Mouse (Mus musculus) hindbrain, embryonic 14.5 days (tissue): ENCODE results near the gene Plod2. TPM values are rescaled to one million over a fixed set of nuclear protein-coding genes. Genes with fewer than 3 reads are reported as not detected.

Experiments
- ATAC-seq: fragments of 200-750 bp; cut with Nextera tagmentation; 2 replicates; pipeline ENCODE4 v1.8.0; 2017; ENCODE audit warnings: moderate number of reproducible peaks, mild to moderate bottlenecking, moderate TSS enrichment, moderate library complexity; ENCODE audit not compliant: low FRiP score
- DNase-seq: peaks from one replicate; pipeline ENCODE4 v3.0.0-alpha.2; 2015; ENCODE audit warnings: low spot score
- H3K27ac ChIP-seq: fragments of 300-500 bp; sonication (generic); 2 replicates; pipeline ENCODE4 v1.5.1; 2014; ENCODE audit warnings: mild to moderate bottlenecking, moderate library complexity
- H3K27me3 ChIP-seq: fragments of 300-500 bp; sonication (generic); 2 replicates; pipeline ENCODE4 v1.6.1; 2014; ENCODE audit warnings: mild to moderate bottlenecking, low read length, mixed read lengths; ENCODE audit not compliant: control insufficient read depth, insufficient read depth
- H3K36me3 ChIP-seq: fragments of 300-500 bp; sonication (generic); replicated peaks from 2 replicates; pipeline ENCODE4 v1.6.1; 2014; ENCODE audit not compliant: control insufficient read depth, insufficient read depth
- H3K4me1 ChIP-seq: fragments of 300-500 bp; sonication (generic); replicated peaks from 2 replicates; pipeline ENCODE4 v1.6.1; 2014; ENCODE audit warnings: antibody characterized with exemption, low read length, mixed read lengths; ENCODE audit not compliant: control insufficient read depth, insufficient read depth
- H3K4me2 ChIP-seq: fragments of 300-500 bp; sonication (generic); replicated peaks from 2 replicates; pipeline ENCODE4 v1.6.1; 2014; ENCODE audit warnings: mild to moderate bottlenecking, moderate library complexity
- H3K4me3 ChIP-seq: fragments of 300-500 bp; sonication (generic); replicated peaks from 2 replicates; pipeline ENCODE4 v1.5.1; 2014; ENCODE audit warnings: mild to moderate bottlenecking, low read length
- H3K9ac ChIP-seq: fragments of 300-500 bp; sonication (generic); 2 replicates; pipeline ENCODE4 v1.6.1; 2014
- H3K9me3 ChIP-seq: fragments of 300-500 bp; sonication (generic); 2 replicates; pipeline ENCODE4 v1.6.1; 2016; ENCODE audit warnings: low read length; ENCODE audit not compliant: control insufficient read depth
- WGBS: fragments of 180-500 bp; shearing (Covaris S2); extraction: QIAGEN DNeasy Blood & Tissue Kit; methylation state at CpG from one replicate; pipeline ENCODE4 v1.1.7; 2014; 5-methylcytosine and 5-hydroxymethylcytosine counted together
- polyA plus RNA-seq: library from polyadenylated mRNA; unstranded; fragments of >200 nt; fragmentation: Nextera tagmentation; extraction: Ambion mirVana; gene quantifications from 2 replicates; pipeline ENCODE4 v1.2.1, GENCODE M21; 2014

The Plod2 gene
- polyA plus RNA-seq, 1 experiment from 2014 or later = 14.9 TPM

GRCm38 (mm10) chr9:92537735-92538134 lies 4.3 kb upstream of the Plod2 start:
- Histone ChIP-seq H3K4me2 (no peak overlapping the region), H3K27ac (no peak overlapping the region), H3K4me1 (peaks cover 3% of the 10 kb centered on the region; the same call in 1 of the 2 replicates), H3K4me3 (no peak overlapping the region), H3K36me3 (no peaks in the 10 kb centered on the region), H3K27me3 (no peaks in the 10 kb centered on the region), H3K9me3 (no peaks in the 10 kb centered on the region), H3K9ac (no peak overlapping the region)
- no peak for DNase-seq
- no peak for ATAC-seq
- whole genome bisulfite sequencing = 72% methylated on average over 6 of the region's 6 CpGs

GRCm38 (mm10) chr9:92538216-92538615 lies 3.8 kb upstream of the Plod2 start:
- H3K4me3 ChIP-seq = no peak overlapping the region
- 54% methylated on average over 6 of the region's 6 CpGs for WGBS
- no peak for DNase-seq

GRCm38 (mm10) chr9:92542591-92543416 lies 781 bp downstream of the Plod2 start:
- H3K9me3 ChIP-seq = no peaks in the 10 kb centered on the region
- peaks cover 6% of the 10 kb centered on the region; the same call in 1 of the 2 replicates for H3K4me1 ChIP-seq
- ATAC-seq = peak; percentile 71
- peak; percentile 61 for DNase-seq
- H3K27me3 ChIP-seq = no peaks in the 10 kb centered on the region
- H3K36me3 ChIP-seq = no peaks in the 10 kb centered on the region
- peak overlapping the region; percentile 77 for H3K9ac ChIP-seq
- H3K4me2 ChIP-seq = peak overlapping the region; percentile 66
- H3K27ac ChIP-seq = peak overlapping the region; percentile 73
- H3K4me3 ChIP-seq = peak overlapping the region; percentile 69
- WGBS = 2% methylated on average over 31 of the region's 31 CpGs

More at GRCm38 (mm10) chr9:92538216-92538615, 3.8 kb upstream of the Plod2 start:
- no peaks in the 10 kb centered on the region for H3K36me3 ChIP-seq
- H3K4me2 ChIP-seq = no peak overlapping the region
- H3K4me1 ChIP-seq = peaks cover 6% of the 10 kb centered on the region; the same call in 1 of the 2 replicates
- H3K9me3 ChIP-seq = no peaks in the 10 kb centered on the region
- no peaks in the 10 kb centered on the region for H3K27me3 ChIP-seq
- no peak overlapping the region for H3K27ac ChIP-seq
- H3K9ac ChIP-seq = no peak overlapping the region
- ATAC-seq = no peak

GRCm38 (mm10) chr9:92544146-92544545 lies 2.1 kb downstream of the Plod2 start:
- WGBS = 65% methylated on average over 1 of the region's 1 CpGs
- ATAC-seq = no peak
- peak overlapping the region; percentile 66 for H3K4me2 ChIP-seq
- H3K4me3 ChIP-seq = no peak overlapping the region
- no peak overlapping the region for H3K9ac ChIP-seq
- H3K27me3 ChIP-seq = no peaks in the 10 kb centered on the region
- no peak overlapping the region for H3K27ac ChIP-seq
- no peak for DNase-seq
- H3K4me1 ChIP-seq = peaks cover 4% of the 10 kb centered on the region; the same call in 1 of the 2 replicates
- H3K36me3 ChIP-seq = no peaks in the 10 kb centered on the region
- H3K9me3 ChIP-seq = no peaks in the 10 kb centered on the region

GRCm38 (mm10) chr9:92545021-92545420 lies 3.0 kb downstream of the Plod2 start:
- DNase-seq (no peak), ATAC-seq (no peak)
- 0 out of 2 replicates have a peak overlapping the region, but pooled peaks have one; percentile 6 for H3K4me2 ChIP-seq
- no peaks in the 10 kb centered on the region for H3K27me3 ChIP-seq
- H3K9me3 ChIP-seq = no peaks in the 10 kb centered on the region
- H3K4me1 ChIP-seq = peaks cover 3% of the 10 kb centered on the region; the same call in 1 of the 2 replicates
- H3K9ac ChIP-seq = no peak overlapping the region
- 81% methylated on average over 6 of the region's 6 CpGs for WGBS
- H3K36me3 ChIP-seq = no peaks in the 10 kb centered on the region
- H3K27ac ChIP-seq = no peak overlapping the region
- no peak overlapping the region for H3K4me3 ChIP-seq

GRCm38 (mm10) chr9:92546446-92546845 lies 4.4 kb downstream of the Plod2 start:
- DNase-seq = no peak
- WGBS = 87% methylated on average over 8 of the region's 8 CpGs
- Histone ChIP-seq H3K27ac (no peak overlapping the region), H3K4me1 (peaks cover 3% of the 10 kb centered on the region; the same call in 1 of the 2 replicates), H3K27me3 (no peaks in the 10 kb centered on the region), H3K9ac (no peak overlapping the region), H3K4me3 (no peak overlapping the region), H3K36me3 (no peaks in the 10 kb centered on the region), H3K4me2 (no peak overlapping the region), H3K9me3 (no peaks in the 10 kb centered on the region)
- ATAC-seq = no peak

GRCm38 (mm10) chr9:92547106-92547505 lies 5.1 kb downstream of the Plod2 start:
- WGBS = 66% methylated on average over 2 of the region's 2 CpGs
- peaks cover 3% of the 10 kb centered on the region; the same call in 1 of the 2 replicates for H3K4me1 ChIP-seq
- no peak overlapping the region for H3K27ac ChIP-seq
- no peaks in the 10 kb centered on the region for H3K36me3 ChIP-seq
- ATAC-seq (no peak), DNase-seq (no peak)
- H3K9me3 ChIP-seq = no peaks in the 10 kb centered on the region
- H3K4me2 ChIP-seq = no peak overlapping the region
- H3K27me3 ChIP-seq = no peaks in the 10 kb centered on the region
- no peak overlapping the region for H3K9ac ChIP-seq
- no peak overlapping the region for H3K4me3 ChIP-seq

GRCm38 (mm10) chr9:92547821-92548220 lies 5.8 kb downstream of the Plod2 start:
- Histone ChIP-seq H3K4me3 (no peak overlapping the region), H3K27ac (no peak overlapping the region), H3K36me3 (no peaks in the 10 kb centered on the region), H3K9me3 (no peaks in the 10 kb centered on the region), H3K27me3 (no peaks in the 10 kb centered on the region), H3K4me1 (peaks cover 3% of the 10 kb centered on the region; the same call in 1 of the 2 replicates), H3K4me2 (no peak overlapping the region), H3K9ac (no peak overlapping the region)
- WGBS = 96% methylated on average over 7 of the region's 7 CpGs
- DNase-seq (no peak), ATAC-seq (no peak)

- DNase-seq (no peak), ATAC-seq (no peak)
- Histone ChIP-seq H3K4me1 (no peaks in the 10 kb centered on the region; the same call in 1 of the 2 replicates), H3K9ac (no peak overlapping the region), H3K36me3 (no peaks in the 10 kb centered on the region), H3K9me3 (no peaks in the 10 kb centered on the region), H3K27ac (no peak overlapping the region), H3K4me3 (no peak overlapping the region), H3K27me3 (no peaks in the 10 kb centered on the region), H3K4me2 (no peak overlapping the region)
- 89% methylated on average over 9 of the region's 9 CpGs for WGBS
Observed at GRCm38 (mm10) chr9:92548603-92549002, 6.6 kb downstream of the Plod2 start.
